Comparison of ENCODE assay signal across 9 mouse cellular contexts in the genomic region with DNA sequence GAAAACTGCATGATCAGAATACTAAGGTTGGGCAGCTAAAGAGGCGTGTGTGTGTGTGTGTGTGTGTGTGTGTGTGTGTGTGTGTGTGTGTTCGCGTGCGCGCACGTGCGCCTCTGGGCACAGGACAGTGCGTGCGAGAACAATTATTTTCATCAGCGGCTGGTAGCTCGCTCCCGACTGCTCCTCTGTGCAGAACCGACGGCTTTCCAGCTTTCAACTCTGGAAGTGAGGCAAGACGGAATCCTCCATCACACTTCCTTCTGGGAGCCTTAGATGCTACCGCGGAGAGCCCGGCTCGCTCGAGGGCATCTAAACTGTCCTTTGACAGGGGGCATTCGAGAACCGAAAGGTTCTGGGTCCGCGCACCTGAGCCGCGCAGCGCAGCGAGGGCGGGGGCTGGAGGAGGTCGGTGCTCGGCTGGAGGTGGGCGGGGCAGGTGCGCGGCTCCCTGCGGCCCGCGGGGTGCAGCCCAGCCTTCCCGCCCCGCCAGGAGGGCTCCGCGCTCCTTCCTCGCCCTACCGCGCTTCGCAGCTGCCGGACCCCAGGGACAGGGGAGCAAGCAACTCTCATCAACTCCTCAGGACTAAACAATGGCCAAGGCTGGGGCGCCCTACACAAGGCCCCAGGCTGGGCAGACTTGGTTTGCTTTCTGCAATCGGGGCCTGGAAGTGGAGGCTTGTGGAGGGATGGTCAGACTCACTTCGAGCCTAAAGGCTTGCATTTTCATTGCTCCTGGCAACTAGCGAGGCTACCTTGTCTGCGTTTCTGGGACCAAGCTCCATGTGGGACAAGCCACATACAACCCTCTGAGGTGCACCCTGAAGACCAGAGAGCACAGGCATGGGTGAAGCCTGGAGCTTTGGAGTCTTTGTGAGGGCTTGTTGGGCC. TPM values are rescaled to one million over a fixed set of nuclear protein-coding genes. Genes with fewer than 3 reads are reported as not detected.
DNase-seq lines count a peak whose midpoint lies in the region; ATAC-seq and TF ChIP-seq lines count a peak whose summit lies in the region.
"Had no signal": no experiment of that assay in that cellular context is flagged by ENCODE, and none has a peak within 500 bp of the region (broad histone marks: within the 10 kb centered on the region; RNA-seq: fewer than 3 reads in every experiment).

A gene (plus strand): TSS at position 146 of the 888 bp plus-strand sequence.

- 1% methylated on average over 48 of the region's 51 CpGs for WGBS in hindbrain, embryonic 11.5 days
- under 1% methylated on average over 51 of the region's 51 CpGs for WGBS in midbrain, embryonic 14.5 days

- peak; percentile 86 for ATAC-seq in hindbrain, embryonic 11.5 days (ENCODE audit: low FRiP score)
- peak; percentile 48; the same call in 1 of the 2 replicates for ATAC-seq in midbrain, embryonic 14.5 days (ENCODE audit: low FRiP score, low TSS enrichment)

- DNase-seq in layer of hippocampus, adult 2 months (ENCODE audit: low spot score in 2 of 2): no peak
- no peak for DNase-seq in layer of hippocampus, adult 9-11 months
- peak; percentile 79 for DNase-seq in cerebellum, postnatal 10 days
- peak; percentile 65 for DNase-seq in hindbrain, embryonic 11.5 days (ENCODE audit: low spot score)
- DNase-seq in midbrain, embryonic 14.5 days: peak; percentile 62
- DNase-seq in urinary bladder, adult 2 months (ENCODE audit: low spot score): no peak
- DNase-seq in right cerebral cortex, postnatal 10 days (ENCODE audit: low spot score in 2 of 2): no peak
- no peak for DNase-seq in adrenal gland, adult 18-20 months (ENCODE audit: low spot score in 2 of 2)

- H3K9me3 ChIP-seq in hindbrain, embryonic 11.5 days (ENCODE audit: control insufficient read depth, low read length): no peaks in the 10 kb centered on the region
- H3K9me3 ChIP-seq in midbrain, embryonic 14.5 days (ENCODE audit: control insufficient read depth, low read length): peaks cover 4% of the 10 kb centered on the region; the same call in 1 of the 2 replicates

- no peaks in the 10 kb centered on the region for H3K36me3 ChIP-seq in hindbrain, embryonic 11.5 days (ENCODE audit: control insufficient read depth, insufficient read depth, low read length)
- H3K36me3 ChIP-seq in midbrain, embryonic 14.5 days (ENCODE audit: control insufficient read depth, insufficient read depth, low read length): no peaks in the 10 kb centered on the region

- H3K27me3 ChIP-seq in hindbrain, embryonic 11.5 days (ENCODE audit: control insufficient read depth, insufficient read depth, low read length): peaks cover 28% of the 10 kb centered on the region
- peaks cover 62% of the 10 kb centered on the region for H3K27me3 ChIP-seq in midbrain, embryonic 14.5 days (ENCODE audit: control insufficient read depth, insufficient read depth, low read length)

- 0 out of 2 replicates have a peak within 1 kb of the TSS, but pooled peaks have one; percentile 31 for H3K9ac ChIP-seq in hindbrain, embryonic 11.5 days (ENCODE audit: low read depth, low read length)
- no peak within 1 kb of the TSS; the same call in 1 of the 2 replicates for H3K9ac ChIP-seq in midbrain, embryonic 14.5 days (replicated peaks; ENCODE audit: low read length)
- H3K9ac ChIP-seq: liver, embryonic 14.5 days had no signal

- no peaks in the 10 kb centered on the region for H3K4me1 ChIP-seq in hindbrain, embryonic 11.5 days (replicated peaks; ENCODE audit: control insufficient read depth, insufficient read depth, low read length)
- H3K4me1 ChIP-seq in midbrain, embryonic 14.5 days (ENCODE audit: control insufficient read depth, insufficient read depth, low read length): no peaks in the 10 kb centered on the region

- H3K4me3 ChIP-seq in layer of hippocampus, adult 2 months: peak within 1 kb of the TSS; percentile 42
- peak within 1 kb of the TSS; percentile 25 for H3K4me3 ChIP-seq in hindbrain, embryonic 11.5 days (ENCODE audit: low read depth, low read length)
- H3K4me3 ChIP-seq in midbrain, embryonic 14.5 days (replicated peaks; ENCODE audit: low read depth, low read length): peak within 1 kb of the TSS; percentile 24

- peak within 1 kb of the TSS; percentile 42 for H3K4me2 ChIP-seq in hindbrain, embryonic 11.5 days (replicated peaks; ENCODE audit: low read depth, low read length)
- H3K4me2 ChIP-seq in midbrain, embryonic 14.5 days (ENCODE audit: low read length): peak within 1 kb of the TSS; percentile 46

- H3K27ac ChIP-seq in layer of hippocampus, adult 2 months: peak within 1 kb of the TSS; percentile 84
- no peak within 1 kb of the TSS for H3K27ac ChIP-seq in hindbrain, embryonic 11.5 days (ENCODE audit: low read depth, low read length)
- H3K27ac ChIP-seq in midbrain, embryonic 14.5 days (replicated peaks; ENCODE audit: low read depth, low read length): peak within 1 kb of the TSS; percentile 41; the same call in 1 of the 2 replicates
- H3K27ac ChIP-seq: liver, embryonic 14.5 days had no signal

- no peak for TF ChIP-seq CTCF in layer of hippocampus, adult 2 months (conservative IDR thresholded peaks at IDR 0.05)

RNA-seq across cellular contexts. Expression of the gene that starts here (rescaled TPM):
- not detected for total RNA-seq in layer of hippocampus, adult 2 months (2021)
- polyA plus RNA-seq in hindbrain, embryonic 11.5 days (2014; fragmentation: Nextera tagmentation; extraction: Ambion mirVana): 0.35 and 0.76 TPM in 2 replicates
- polyA plus RNA-seq in midbrain, embryonic 14.5 days (2014; fragmentation: Nextera tagmentation; extraction: Ambion mirVana): 0.38 and 0.72 TPM in 2 replicates
- polyA plus RNA-seq in urinary bladder, adult 2 months (2012; rRNA removed): not detected in 2 replicates
- total RNA-seq in adrenal gland, adult 18-20 months (2021): not detected
- polyA plus RNA-seq: liver, embryonic 14.5 days had no signal

Comparison
In these comparisons a context has a peak if more than half of its experiments do, and no peak if none do; other contexts are left out.
1. Peak in DNase-seq, ATAC-seq, H3K4me3 ChIP-seq, H3K9ac ChIP-seq and H3K4me2 ChIP-seq in hindbrain, embryonic 11.5 days; RNA of the gene not detected or under 1 TPM.
2. Peak in DNase-seq, ATAC-seq, H3K4me3 ChIP-seq, H3K27ac ChIP-seq and H3K4me2 ChIP-seq in midbrain, embryonic 14.5 days; RNA of the gene not detected or under 1 TPM.
3. DNase-seq: peak in cerebellum, postnatal 10 days (2 of 2); none in layer of hippocampus, adult 2 months (0 of 2), layer of hippocampus, adult 9-11 months (single experiment), urinary bladder, adult 2 months (single experiment), right cerebral cortex, postnatal 10 days (0 of 2) and adrenal gland, adult 18-20 months (0 of 2).
4. Peak in every context shown above with its lines, with median percentiles within 50 percentile points of each other: H3K4me3 ChIP-seq.